Mouse (Mus musculus) ovary, adult 18-20 months (tissue): ENCODE measurements around the gene Trim3.

Experiments used
- DNase-seq: peaks from one replicate; pipeline ENCODE4 v3.0.0; 2022; ENCODE audit warnings: low spot score, mixed read lengths

Gene Trim3

DNA sequence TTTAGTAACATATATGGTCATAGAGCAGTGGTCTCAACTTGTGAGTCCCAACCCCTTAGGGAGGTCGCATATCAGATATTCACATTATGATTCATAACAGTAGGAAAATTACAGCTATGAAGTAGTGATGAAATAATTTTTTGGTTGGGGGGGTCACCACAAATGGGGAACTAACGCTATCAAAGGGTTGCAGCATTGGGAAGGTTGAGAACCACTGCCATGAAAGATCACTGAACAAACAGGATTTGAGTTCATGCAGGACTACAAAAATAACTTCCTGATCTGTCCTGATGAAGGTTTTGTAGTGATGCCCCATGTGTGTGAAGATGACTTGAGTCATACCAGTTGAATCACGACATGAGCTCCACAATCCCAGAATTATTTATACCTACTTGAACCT, 24.9 kb downstream of the Trim3 start:
- no peak for DNase-seq

DNA sequence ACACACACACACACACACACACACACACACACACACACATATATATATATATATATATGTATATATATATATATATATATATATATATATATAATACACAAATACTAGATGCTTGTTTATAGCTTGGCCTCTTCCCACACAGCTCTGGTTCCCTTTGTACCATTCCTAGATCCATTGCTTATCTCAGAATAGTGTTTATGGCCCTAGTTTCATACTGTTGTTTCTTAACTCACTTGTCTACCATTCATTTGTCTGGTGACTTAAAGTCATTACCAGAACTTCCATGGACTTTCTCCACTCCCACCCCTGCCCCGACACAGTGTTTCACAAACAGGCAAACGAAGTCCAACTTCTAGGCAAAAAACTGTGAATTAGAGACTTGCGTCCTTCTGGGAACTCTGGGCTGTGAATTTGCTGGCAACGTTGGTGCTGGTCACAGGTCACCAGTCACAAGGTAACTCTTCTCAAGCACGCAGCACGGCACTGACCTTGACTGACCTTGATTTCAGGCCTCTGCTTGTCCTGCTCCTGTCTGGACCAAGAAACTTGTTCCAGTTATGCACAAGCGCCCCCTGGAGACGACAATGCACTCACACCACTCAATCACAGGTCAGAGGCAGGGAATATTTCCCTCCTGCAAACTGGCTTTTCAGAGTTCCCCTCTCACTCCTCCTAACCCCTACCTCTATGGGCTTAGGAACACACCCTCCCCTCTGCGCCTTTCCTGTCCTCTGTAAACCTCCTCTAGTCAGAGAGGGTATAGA, 30.3 kb downstream of the Trim3 start:
- DNase-seq = peak; percentile 23

DNA sequence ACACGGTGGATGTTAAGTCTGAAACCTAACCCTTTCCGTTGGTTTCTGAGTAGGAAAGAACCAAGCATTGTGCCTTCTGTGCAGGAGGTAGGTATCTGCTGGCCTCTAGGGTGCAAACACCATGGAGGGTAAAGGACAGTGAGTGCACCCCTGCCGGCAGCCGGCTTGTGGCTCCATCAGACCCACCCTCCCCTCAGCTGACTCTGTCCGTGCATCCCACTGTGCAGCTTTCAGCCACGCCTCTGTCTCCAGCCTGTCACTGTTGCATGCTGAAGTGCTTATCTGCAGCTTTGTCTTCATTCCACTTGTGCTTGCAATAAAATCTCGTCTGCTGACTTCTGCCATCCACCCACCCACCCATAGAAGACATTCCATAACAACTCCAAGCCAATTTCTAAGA, 43.3 kb downstream of the Trim3 start:
- DNase-seq = no peak

DNA sequence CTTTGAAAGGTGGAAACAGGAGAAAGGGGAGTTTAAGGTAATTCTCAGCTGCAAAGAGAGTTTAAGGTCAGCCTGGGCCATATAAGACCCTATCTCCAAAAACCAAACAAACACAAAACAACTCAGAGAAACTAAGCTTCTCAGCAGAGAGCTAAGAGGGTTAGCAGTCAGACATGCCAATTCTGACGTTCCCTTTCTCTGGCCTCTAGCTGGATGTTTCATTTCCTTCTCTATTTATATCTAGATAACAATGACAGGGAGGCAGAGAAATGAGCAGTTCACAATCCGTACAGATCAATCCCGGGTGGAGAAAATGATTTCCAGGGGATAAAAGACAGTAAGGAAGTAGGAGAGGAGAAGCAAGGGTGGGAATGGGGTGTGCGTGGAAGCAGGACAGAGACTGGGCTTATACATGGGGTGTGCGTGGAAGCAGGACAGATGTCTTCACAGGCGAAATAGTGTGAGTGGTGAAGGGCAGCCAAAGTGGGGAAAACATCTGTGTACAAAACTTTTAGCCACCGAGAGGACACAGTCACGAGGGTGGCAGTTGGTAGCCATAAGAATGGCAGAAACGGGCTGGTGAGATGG, 45.0 kb downstream of the Trim3 start:
- DNase-seq = no peak

DNA sequence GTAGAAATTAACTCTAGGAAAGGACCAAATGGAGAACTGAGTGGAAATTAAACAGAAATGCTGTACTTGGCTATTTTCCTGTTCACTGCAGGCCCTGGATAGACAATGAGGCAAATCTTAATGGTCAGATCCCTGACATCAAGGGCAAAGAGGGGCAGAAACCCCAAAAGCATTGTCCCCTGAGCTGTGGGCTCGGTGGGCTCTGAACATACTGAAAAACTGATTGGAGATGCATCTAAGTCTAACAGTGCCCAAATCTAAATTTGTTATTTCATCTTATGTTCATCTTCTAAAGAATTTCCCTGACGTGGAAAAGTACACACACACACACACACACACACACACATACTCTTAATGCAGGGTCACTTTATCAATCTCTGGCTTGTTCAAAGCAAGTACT, 51.4 kb downstream of the Trim3 start:
- no peak for DNase-seq

DNA sequence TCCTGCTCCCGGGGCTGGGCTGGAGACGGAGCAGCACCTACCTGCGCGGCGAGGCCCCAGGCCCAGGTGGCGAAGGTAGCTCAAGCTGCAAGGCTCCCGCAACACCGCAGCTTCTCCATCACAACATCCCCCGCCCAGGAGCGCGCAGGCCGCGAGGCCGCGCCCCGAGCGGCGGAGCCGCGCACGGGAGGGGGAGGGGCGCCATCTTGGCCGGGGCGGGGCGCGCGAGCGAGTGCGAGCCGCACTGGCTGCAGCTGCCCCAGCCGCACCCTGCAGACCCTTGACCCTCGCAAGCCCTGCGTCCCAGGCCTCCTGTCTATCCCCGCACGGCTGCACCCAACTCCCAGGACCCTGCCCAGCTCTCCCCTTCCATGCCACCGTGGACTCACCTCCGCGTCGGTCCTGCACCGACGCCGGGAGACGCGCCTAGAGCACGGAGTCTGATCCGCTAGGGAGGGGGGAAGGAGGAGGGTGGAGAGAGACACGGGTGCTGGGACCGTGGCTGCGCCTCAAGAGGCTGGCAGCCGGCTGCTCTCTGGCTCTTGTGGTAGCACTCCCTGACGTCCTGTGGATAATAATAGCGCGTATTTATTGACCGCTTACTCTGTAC, 52.2 kb downstream of the Trim3 start, which contains the start of gene Apbb1:
Gene Apbb1 (minus strand): TSS at position 560 of the 610 bp plus-strand sequence.
- DNase-seq = peak; percentile 50

DNA sequence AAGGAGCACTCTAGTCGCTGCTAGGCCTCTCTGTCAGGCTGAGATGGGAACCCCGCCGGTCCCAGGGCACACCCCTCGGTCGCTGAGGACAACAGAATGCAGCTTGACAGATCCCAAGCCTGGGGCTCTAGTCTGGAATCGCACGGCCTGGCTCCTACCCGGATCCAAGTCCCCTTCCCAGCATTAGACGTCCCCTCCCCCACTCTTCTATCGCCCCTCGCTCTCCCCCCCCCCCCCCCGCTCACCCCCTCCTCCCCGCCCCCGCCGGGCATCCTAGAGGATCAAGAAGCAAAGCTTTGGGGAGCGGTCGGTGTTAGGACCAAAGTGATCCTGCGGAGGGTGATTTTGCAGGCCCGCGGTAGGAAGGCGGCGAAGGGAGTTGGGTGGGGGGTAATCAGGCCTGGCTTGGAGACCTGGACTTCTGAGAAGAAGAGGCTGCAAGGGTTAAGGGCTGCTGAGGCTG, 52.7 kb downstream of the Trim3 start:
- DNase-seq = no peak

DNA sequence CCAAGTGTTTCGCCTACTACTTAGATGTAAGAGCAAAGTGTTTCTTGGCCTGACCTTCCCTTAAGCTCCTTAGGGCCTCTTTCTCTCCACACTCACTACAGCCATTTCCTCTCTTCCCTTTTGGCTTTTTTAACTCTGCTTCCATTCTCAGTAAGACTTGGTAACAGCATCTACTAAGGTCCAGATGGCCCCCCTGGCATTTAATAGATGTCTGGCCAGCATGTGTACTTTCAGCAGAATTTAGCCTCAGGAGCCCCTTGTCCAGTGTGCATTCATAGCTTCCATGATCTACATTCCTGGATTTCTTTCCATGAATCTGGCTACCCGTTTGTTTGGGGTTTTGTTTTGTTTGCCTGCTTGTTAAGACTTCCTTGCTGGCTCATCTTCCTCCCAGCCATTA, 54.9 kb downstream of the Trim3 start:
- no peak for DNase-seq

DNA sequence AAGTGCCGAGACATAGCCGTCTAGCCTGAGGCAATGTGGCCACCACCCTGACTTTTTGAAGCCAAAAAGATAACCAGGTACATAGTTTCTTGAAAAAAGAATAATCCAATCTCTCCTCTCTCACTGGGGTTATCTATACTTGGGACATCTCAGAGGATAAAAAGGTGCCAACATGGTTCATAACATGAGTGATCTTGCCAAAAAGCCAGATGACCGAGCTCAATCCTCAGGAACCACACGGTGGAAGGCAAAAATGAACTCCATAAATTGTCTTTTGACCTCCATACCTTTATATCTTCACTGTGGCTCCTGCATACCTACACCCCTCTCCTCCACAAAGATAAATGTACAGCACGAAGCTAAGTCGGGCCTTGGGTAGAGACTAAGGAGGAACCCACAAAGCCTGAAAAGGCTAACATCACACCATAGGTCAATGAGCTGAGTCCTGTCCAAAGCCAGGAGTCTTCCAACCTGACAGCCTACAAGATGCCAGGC, 55.9 kb downstream of the Trim3 start:
- no peak for DNase-seq

DNA sequence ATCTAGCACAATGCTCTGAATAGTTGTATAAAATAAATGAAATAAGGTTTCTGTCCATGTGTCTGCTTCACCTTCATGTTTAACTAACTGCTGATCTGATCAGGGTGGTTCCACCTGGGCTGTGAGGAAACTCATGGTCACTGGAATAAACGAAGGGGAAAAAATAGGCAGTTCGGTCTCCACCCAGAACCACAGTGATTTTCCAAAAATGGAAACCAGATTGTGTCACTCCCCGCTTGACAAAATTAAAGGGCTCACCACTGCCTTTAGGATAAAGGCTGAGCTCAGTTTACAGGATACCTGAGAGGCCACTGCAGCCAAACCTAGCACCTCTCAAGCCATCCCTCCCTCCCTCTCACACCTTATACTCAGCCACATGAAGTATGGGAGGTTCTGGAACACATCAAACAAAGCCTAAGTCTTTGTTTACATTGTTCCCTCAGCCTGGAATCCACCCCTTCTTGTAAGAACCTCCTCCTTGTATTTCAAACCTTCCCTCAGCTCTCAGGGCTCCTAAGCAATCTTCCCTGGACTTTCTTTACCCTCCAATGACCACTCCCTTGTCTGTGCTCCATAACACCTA, 57.1 kb downstream of the Trim3 start:
- DNase-seq = no peak

DNA sequence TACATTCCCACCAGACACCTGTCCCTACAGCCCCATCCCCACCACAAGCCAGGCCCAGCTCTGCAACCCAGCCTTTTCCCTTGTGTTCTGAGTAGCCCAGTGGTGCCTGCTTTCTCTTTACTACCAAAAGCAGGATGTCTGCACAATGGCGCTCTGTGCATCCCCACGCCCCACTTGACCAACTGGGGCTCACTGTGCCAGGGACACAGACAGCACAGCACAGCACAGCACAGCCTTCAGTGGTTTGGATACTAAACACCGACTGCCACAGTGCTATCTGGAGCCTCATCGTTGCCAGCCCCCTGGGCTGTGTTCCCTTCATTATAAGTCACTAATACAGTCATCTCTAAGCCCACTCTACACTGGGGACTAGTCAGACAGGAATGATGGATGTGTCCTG, 58.8 kb downstream of the Trim3 start:
- no peak for DNase-seq

DNA sequence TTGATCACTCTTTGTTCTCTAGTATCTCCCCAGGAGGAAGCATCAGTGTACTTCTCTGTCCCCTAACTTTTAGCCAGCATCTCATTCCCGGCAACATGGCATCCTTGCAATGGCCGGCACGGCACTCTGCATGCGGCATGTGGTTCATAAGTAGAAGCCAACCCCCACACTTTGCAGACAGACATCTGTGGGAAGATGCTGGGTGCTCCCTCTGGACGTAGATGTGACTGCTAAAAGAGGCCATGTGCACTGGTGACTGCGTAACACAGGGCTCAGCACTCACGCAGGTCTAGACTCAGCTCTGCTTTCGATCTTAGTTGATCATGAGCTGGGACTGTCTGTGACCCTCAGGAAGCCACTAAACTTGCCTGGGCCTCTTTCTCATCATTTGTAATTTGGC, 60.4 kb downstream of the Trim3 start:
- DNase-seq = no peak

DNA sequence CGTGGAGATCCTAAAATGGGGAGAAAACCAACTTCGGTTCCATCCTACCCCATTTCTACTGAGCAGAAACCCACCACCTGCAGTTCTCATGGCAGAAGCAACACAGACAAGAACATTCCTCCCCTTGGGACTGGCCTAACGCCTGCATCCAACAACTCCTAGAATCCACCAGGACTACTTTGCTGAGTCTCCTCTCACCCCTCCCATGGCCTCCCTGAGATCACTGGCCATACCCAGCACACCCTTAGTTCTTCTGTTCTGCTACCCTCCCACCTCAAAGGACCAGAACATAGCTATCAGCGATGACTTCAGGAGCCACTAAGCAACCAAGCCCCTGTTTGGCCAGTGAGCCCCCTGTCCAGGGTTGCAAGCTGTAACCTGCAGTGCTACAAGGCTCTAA, 62.6 kb downstream of the Trim3 start:
- DNase-seq = no peak

DNA sequence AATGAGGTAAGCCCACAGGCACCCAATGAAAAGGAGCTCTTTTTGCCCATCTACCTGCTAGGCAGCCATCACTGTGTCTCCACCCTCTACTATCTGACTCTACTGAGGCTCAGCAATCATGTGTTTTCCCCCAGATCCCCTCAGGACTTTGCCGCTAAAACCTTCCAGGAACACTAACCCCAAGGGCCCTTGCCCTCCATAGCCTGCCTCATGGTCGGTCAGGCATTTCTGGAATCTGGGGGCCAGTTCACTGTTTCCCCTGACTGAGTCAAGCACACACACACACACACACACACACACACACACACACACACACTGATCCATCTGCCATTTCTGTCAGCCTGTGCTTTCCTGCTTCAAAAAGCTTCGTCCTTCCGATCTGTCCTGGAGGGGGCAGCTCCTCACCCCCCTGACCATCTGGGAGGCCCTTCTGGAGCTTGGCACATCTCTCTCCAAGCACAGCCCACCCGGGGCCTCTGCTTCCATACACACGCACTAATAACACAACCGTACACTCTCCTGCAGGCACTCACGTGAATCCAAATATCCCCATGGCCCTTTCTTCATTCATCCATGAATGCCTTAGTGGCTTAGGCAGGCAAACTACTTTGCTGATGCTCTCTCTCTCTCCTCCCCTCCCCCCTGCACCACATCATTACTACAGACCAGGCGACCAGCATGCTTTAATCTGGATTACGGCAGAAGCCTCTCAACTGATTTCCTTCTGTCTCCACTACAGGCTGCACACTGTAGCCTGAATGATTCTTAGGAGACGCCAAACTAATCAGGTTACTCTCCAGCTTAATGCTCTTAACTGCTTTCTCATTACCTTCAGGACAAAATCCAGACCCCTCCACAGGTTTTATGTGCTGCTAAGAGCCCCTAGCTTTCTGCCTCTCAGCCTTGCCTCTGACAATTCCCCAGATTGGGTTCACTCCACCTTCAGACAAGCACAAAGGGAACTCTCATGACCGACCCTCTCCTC, 63.6 kb downstream of the Trim3 start:
- no peak for DNase-seq

DNA sequence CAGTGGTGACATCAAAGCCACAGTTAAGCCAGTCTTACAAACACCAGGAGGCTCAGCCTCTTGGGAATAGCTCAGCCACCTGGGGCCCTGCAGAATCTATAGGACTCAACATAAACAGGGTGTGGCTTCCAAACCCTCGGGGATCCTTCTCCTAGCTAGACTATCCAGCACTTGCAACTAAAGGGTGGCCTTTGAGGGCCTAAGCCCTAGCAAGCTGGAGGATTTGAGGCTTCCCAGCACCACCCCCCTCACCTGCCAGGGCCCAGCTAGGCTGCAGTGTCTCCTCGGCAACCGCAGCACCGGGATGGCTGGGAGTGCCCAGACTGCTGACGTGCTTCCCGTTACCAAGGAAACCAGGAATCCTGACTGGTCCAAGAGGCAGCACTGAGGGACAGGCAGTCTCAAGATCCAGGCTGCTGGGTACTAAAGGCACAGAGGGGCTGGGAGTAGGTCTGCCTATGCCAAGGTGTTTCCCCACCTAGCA, 64.3 kb downstream of the Trim3 start:
- DNase-seq = no peak

DNA sequence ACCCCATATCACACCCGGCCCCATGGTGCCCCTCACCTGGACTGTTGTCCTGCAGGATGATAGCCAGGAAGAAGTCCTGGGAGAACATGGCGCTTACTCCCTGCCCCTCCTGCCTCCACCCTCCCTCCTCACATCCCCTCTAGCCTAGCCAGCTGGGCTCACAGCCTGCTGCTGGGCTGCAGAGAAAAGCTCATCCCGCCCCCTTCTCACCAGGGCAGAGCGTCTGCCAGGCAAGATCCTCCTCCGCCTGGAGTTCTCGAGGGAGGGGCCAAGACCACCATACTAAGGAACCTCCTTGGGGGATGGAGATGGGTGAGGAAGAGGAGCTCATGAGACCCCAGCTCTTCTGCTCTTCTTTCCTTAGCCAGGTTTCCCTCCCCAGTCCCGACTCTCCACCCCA, 64.8 kb downstream of the Trim3 start:
- DNase-seq = no peak

DNA sequence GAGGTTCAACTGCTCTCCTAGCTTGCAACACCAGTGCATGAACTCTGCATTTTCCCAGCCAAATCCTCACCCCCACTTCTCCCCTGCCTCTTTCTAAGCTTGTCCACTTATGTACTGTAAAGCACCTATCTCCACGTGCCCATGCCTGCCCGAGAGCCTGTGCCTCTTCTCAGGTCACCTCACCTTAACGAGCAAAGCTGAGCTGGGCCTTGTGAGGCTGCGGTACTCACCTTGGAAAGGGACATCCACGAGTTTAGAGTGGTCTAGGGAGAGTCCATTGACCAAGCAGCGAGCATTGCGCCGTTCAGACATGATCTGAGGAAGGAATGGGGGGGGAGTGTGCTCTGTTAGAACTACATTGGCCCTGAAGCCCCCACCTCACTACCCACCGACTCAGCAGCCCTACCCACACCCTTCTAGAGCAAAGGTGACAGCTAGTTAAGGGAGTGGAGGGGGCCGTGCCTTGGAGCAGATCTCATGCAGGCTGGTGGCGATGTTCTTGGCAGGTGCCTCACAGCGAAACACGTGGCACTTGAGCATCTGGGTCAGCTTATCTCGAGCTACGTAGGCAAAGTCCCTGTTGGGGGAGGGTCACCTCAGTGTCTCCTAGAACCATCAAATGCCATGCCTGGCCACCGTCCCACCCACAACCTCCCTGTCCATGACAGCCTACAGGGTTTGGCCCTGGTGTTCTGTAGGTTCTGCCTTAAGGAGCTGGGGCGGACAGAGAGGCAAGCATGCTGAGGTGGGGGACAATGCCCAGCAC, 68.1 kb downstream of the Trim3 start:
- DNase-seq = no peak

DNA sequence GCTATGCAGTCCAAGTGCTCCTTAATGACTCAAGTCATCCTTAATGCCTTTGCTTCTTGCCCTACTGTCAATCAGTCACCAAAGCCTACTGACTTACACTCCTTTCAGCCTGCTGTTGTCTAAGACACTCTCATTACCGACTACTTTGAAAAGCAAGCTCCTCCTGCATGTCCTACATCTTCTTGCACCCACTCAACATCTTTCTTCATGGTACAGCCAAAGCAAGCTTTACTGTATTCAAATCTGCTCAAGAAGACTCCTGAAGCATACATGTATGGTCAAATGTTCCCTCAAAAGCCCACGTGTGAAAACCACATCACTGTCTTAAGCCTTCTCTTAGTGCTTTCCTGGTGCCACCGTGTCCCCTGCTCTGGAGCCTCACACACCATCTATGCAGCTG, 70.0 kb downstream of the Trim3 start:
- no peak for DNase-seq

DNA sequence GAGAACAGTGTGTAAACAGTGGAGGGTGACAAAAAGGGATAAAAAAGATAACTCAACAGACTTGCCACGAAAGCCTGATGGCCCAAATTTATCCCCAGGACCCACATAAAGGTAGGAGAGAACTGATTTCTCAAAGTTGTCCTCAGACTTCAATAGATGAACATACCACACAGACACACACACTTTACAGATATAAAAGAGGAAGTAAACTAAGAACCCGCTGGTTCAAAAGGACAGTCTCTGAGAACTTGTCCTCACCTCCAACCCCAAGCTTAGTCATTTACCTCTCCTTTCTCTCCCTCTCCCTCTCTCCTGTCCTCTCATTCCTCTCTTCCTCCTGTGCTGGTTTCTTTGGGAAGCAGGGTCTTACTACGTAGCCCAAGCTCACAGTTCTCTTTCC, 71.1 kb downstream of the Trim3 start:
- no peak for DNase-seq

DNA sequence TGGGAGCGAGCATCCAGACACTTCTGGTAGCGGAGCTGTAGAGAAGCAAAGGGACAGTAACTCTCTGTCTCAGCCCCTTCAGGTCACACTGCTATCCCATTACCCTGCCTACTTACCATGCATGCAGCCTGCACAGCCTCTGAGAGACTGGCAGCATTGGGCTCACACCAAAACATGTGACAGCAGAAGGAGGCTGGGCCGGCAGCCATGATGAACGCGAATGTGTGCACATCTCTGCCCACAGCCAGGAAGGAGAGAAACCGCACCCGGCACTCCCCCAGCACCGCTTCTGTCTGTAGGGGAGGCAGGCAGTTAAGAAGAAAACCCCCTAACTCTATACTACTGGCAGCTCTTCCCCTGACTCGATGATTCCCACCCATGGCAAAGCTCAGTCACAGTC, 74.4 kb downstream of the Trim3 start:
- no peak for DNase-seq

DNA sequence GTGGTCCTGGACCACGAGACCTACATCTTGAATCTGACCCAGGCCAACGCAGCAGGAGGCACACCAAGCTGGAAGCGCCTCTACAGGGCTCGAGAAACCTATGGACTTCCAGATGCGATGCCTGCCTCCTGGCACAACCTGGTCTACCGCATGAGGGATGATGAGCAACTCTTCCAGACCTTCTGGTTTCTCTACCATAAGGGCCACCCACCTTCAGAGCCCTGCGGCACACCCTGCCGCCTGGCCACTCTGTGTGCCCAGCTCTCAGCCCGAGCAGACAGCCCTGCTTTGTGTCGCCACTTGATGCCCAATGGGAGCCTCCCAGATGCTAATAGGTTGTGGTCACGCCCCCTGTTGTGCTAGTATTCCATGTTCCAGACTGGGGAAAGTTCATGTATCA, 75.7 kb downstream of the Trim3 start:
- DNase-seq = no peak
